Mouse (Mus musculus) frontal cortex, postnatal 36 days (tissue): Measurements from ENCODE around the gene Foxred1.
A peak's percentile ranks its signal among the peaks of the same experiment; 100 is the strongest.

Source experiments
- DNase-seq, 2 experiments: peaks; one replicate each; pipeline ENCODE4 v3.0.0; 2022; ENCODE audit warnings: low spot score in 2 of 2

Gene Foxred1

GRCm38 (mm10) chr9:35210542-35211474 lies at the start of gene Foxred1:
TSS of gene Foxred1 (minus strand) at chr9:35211055.
- peak; percentile 99 for DNase-seq

GRCm38 (mm10) chr9:35257365-35257764 lies 46.5 kb upstream of the Foxred1 start:
- DNase-seq, result no peak

DNA sequence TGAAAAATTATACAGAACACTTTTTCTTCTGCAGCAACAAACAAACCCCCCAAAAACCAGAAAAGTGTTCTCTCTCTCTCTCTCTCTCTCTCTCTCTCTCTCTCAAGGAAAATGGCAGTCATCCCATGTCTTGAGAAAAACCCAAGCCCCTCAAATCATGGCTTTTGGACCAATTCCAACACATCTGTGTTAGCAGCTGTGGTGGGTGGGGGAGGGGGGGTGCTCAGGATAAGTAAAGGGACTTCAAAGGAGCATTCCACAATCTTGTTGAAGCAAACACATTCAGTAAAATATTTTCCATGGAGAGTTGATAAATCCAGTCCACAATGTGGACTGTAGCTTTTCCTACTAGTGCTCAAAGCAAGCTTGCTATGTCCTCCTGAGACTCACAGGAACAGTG lies 38.6 kb upstream of the Foxred1 start:
- no peak for DNase-seq

DNA sequence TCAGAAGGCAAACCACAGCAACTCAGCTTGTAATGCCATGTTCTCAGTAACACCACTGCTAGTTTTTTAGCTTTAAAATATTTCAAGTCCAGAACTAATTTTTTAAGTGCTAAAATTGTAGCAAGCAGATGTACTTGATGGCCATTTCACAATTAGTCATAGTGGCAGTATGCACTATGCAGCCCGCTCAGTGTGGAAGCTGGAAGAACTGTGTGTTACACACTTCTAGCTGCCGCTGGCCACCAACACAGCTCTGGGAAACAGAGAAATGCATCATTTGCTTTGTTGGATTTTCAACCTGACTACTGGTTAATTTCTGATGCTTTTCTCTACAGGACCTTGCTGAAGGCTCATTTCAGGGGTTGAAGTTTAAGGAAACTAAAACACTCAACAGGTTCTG lies 36.5 kb upstream of the Foxred1 start:
- no peak for DNase-seq

- no peak for DNase-seq
These were observed 28.9 kb upstream of the Foxred1 start for GRCm38 (mm10) chr9:35239734-35240133.

GRCm38 (mm10) chr9:35238915-35239571 lies 28.2 kb upstream of the Foxred1 start:
- DNase-seq, result no peak

GRCm38 (mm10) chr9:35238371-35238770 lies 27.5 kb upstream of the Foxred1 start:
- DNase-seq, result no peak

DNA sequence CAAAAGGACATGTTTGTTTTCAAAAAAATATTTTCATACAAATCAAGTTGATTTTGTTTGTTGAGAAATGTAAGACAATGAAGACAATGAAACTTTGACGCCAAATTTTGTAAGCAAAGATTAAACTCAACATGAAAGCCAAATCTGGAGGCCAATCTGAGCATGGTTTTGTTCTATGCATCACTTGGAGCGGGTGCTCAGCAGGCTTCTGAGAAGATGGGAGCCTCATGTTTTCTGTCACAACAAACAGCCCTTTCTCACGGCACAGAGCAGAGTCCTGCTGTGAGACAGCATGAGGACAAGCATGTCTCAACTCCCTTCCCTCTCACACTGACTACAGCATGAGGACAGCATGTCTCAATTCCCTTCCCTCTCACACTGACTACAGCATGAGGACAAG lies 25.1 kb upstream of the Foxred1 start:
- no peak for DNase-seq

DNA sequence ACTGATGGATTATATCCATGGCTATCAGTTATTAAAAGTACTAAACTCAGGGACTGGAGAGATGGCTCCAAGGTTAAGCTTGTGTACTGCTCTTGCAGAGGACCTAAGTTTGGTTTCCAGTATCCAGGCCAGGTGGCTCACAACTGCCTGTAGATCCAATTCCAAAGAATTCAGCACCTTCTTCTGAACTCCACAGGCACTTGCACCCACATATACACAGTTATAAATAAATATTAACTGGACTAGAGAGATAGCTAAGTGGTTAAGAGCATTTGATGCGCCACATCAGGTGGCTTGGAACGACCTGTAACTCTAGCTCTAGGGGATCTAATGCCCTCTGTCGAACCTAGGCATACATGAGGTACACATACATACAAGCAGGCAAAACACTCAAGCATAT lies 17.8 kb upstream of the Foxred1 start:
- DNase-seq, result no peak

GRCm38 (mm10) chr9:35223466-35223865 lies 12.6 kb upstream of the Foxred1 start:
- DNase-seq, result no peak

- DNase-seq, result no peak
These were observed 7.1 kb upstream of the Foxred1 start for GRCm38 (mm10) chr9:35217963-35218362.

- DNase-seq, result no peak
These were observed 987 bp upstream of the Foxred1 start for GRCm38 (mm10) chr9:35211573-35212511.

DNA sequence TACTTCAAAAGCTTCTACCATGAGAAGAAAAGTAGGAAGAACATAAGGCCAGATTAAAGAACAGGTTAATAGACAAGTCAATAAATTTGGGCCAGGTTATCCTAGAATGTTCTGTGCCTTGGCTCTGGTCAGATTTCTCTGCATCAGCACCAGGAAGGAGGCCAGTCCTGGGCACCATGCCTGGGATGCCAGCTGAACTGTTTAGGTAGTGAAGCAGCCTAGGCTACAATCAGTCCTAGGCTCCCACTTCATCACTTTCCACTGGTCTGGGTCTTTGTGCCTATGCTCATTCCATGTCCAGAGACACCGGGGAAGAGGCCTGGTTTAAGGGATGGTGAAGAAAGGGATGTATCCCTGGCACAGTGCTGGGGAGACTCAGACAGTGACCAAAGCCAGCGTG lies 6.4 kb downstream of the Foxred1 start:
- DNase-seq, result no peak

- no peak for DNase-seq
These were observed 7.3 kb downstream of the Foxred1 start for GRCm38 (mm10) chr9:35203536-35203935.

DNA sequence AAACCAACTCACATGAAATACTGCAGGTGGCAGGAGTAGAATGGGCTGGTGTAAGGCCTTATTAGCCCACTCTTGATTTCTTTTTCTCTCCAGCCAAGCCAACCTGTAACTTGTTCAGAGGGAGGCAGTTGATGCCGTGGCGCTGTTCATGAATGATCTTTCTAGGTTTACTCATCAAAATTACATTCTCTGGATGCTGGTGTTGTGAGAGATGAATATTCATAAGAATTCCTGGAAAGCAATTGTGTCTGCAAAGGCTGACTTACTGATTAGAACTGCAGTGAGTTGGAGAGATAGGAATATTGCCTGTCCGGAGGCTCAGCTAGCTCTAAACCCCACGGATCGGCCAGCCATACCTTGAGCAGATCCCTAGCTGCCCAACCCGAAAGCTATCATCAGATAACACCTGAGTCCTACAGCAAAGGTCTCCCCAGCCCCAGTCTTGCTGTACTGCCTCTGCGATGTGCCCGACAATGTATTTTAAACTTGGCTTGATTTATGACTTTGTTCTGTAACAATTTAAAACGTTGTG lies 10.3 kb downstream of the Foxred1 start:
- DNase-seq, result no peak

GRCm38 (mm10) chr9:35199772-35200471 lies 10.9 kb downstream of the Foxred1 start, which contains the start of the genes Srpr and Tirap:
TSS of gene Srpr (plus strand) at chr9:35200175.
TSS of gene Tirap (minus strand) at chr9:35200291.
- DNase-seq, result peak; percentile 74 to 79

DNA sequence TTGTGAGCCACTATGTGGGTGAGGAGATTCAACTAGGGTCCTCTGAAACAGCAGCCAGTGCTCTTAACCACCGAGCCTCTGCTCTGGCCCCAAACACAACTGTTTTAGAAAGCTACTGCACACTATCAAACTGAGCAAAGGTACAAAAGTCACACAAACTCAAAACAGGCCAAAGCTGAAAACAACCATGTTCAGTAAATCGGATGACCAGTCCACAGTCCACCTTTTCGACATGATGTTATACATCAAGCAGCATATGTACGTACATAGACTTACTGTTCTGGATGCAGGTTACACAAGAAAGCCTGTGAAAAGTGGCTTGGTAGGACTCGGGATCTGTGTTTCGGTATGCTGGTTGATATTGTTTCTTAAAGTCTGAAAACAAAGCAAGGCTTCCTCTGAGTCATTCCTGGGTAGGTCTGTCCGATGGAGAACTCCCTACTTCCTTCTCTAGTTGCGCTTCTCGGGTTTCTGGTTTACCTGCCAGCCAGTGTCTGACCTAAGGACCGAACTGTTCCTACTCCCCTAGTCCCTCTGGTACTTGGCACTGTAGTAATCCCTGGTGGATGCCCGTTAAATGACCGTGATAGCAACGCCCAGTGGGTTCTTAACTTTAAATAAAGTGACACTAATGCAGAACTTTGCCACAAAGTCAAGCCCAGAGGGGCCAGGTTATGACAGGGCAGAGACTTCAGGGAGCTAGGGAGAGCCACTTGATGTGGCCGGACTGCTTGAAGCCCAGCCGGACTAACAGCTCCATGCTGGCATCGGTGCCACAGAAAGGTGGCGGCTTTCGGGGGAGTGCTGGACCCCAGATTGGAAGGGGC lies 11.7 kb downstream of the Foxred1 start:
- DNase-seq, result peak in 1 of 2 experiments; percentile 9

GRCm38 (mm10) chr9:35198351-35198750 lies 12.5 kb downstream of the Foxred1 start:
- no peak for DNase-seq

DNA sequence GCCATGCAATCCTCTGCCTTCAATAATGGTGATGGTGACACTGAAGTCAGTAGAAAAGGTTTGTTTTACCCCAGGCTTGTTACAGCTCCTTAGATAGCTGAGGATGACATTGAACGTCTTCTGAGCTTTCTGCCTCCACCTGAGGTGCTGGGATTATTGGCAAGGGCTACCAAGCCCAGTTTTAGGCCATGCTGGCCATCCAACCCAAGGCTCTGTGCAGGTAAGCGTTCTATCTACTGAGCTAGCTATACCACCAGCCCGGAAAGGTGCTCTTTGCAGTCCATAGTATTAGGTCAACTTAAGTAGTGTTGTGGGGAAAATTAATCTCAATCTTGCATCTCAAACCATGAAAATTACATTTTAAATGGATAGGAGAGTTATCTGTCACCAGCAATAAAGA lies 13.2 kb downstream of the Foxred1 start:
- DNase-seq, result no peak

DNA sequence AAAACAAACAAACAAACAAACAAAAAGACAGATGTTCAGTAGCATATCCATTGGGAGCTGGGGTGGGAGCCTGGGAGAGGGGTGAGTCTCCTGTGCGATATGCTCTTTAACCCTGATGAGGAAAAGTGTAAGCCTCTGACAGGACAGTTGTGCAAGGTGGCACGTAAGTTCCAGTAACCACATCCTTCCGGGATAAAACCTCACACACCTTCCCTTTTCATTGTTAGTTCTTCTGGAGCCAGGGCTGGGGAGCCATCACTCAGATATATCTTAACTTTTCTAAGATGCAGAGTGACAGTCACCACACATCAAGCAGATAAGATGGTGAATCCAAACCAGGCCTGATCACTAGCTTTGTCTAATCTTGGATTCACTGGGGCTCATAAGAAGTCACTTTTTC lies 16.8 kb downstream of the Foxred1 start:
- DNase-seq, result no peak
